Mouse (Mus musculus): Measurements from ENCODE around the gene Rpap3.

Gene Rpap3

GRCm38 (mm10) chr15:97705211-97706050, at the start of gene Rpap3:
TSS of gene Rpap3 (minus strand) at chr15:97705825.
- in situ Hi-C loops (cut with MboI; ENCODE audit: low pct_unique_long_range_greater_than_20kb in 1 of 2, low sequenced_read_pairs in 2 of 2, unreplicated experiment in 1 of 2), result no loop called here

GRCm38 (mm10) chr15:97755361-97755760, 49.7 kb upstream of the Rpap3 start:
- in situ Hi-C loops (cut with MboI; ENCODE audit: low pct_unique_long_range_greater_than_20kb in 1 of 2, low sequenced_read_pairs in 2 of 2, unreplicated experiment in 1 of 2), result no loop called here

- in situ Hi-C loops (cut with MboI; ENCODE audit: low pct_unique_long_range_greater_than_20kb in 1 of 2, low sequenced_read_pairs in 2 of 2, unreplicated experiment in 1 of 2), result no loop called here
Measured at GRCm38 (mm10) chr15:97754476-97754875, 48.9 kb upstream of the Rpap3 start.

GRCm38 (mm10) chr15:97752491-97752890, 46.9 kb upstream of the Rpap3 start:
- in situ Hi-C loops (cut with MboI; ENCODE audit: low pct_unique_long_range_greater_than_20kb in 1 of 2, low sequenced_read_pairs in 2 of 2, unreplicated experiment in 1 of 2), result no loop called here

- in situ Hi-C loops (cut with MboI; ENCODE audit: low pct_unique_long_range_greater_than_20kb in 1 of 2, low sequenced_read_pairs in 2 of 2, unreplicated experiment in 1 of 2), result no loop called here
Measured at GRCm38 (mm10) chr15:97751676-97752075, 46.1 kb upstream of the Rpap3 start.

- in situ Hi-C loops (cut with MboI; ENCODE audit: low pct_unique_long_range_greater_than_20kb in 1 of 2, low sequenced_read_pairs in 2 of 2, unreplicated experiment in 1 of 2), result no loop called here
Measured at GRCm38 (mm10) chr15:97750697-97751096, 45.1 kb upstream of the Rpap3 start.

- in situ Hi-C loops (cut with MboI; ENCODE audit: low pct_unique_long_range_greater_than_20kb in 1 of 2, low sequenced_read_pairs in 2 of 2, unreplicated experiment in 1 of 2), result no loop called here
Measured at GRCm38 (mm10) chr15:97749841-97750240, 44.2 kb upstream of the Rpap3 start.

- in situ Hi-C loops (cut with MboI; ENCODE audit: low pct_unique_long_range_greater_than_20kb in 1 of 2, low sequenced_read_pairs in 2 of 2, unreplicated experiment in 1 of 2), result no loop called here
Measured at GRCm38 (mm10) chr15:97749397-97749796, 43.8 kb upstream of the Rpap3 start.

GRCm38 (mm10) chr15:97748964-97749363, 43.3 kb upstream of the Rpap3 start:
- in situ Hi-C loops (cut with MboI; ENCODE audit: low pct_unique_long_range_greater_than_20kb in 1 of 2, low sequenced_read_pairs in 2 of 2, unreplicated experiment in 1 of 2), result no loop called here

GRCm38 (mm10) chr15:97748309-97748708, 42.7 kb upstream of the Rpap3 start:
- in situ Hi-C loops (cut with MboI; ENCODE audit: low pct_unique_long_range_greater_than_20kb in 1 of 2, low sequenced_read_pairs in 2 of 2, unreplicated experiment in 1 of 2), result no loop called here

GRCm38 (mm10) chr15:97747486-97747885, 41.9 kb upstream of the Rpap3 start:
- in situ Hi-C loops (cut with MboI; ENCODE audit: low pct_unique_long_range_greater_than_20kb in 1 of 2, low sequenced_read_pairs in 2 of 2, unreplicated experiment in 1 of 2), result no loop called here

GRCm38 (mm10) chr15:97746748-97747147, 41.1 kb upstream of the Rpap3 start:
- in situ Hi-C loops (cut with MboI; ENCODE audit: low pct_unique_long_range_greater_than_20kb in 1 of 2, low sequenced_read_pairs in 2 of 2, unreplicated experiment in 1 of 2), result no loop called here

- in situ Hi-C loops (cut with MboI; ENCODE audit: low pct_unique_long_range_greater_than_20kb in 1 of 2, low sequenced_read_pairs in 2 of 2, unreplicated experiment in 1 of 2), result no loop called here
Measured at GRCm38 (mm10) chr15:97746278-97746677, 40.7 kb upstream of the Rpap3 start.

- in situ Hi-C loops (cut with MboI; ENCODE audit: low pct_unique_long_range_greater_than_20kb in 1 of 2, low sequenced_read_pairs in 2 of 2, unreplicated experiment in 1 of 2), result no loop called here
Measured at GRCm38 (mm10) chr15:97745331-97745730, 39.7 kb upstream of the Rpap3 start.

- in situ Hi-C loops (cut with MboI; ENCODE audit: low pct_unique_long_range_greater_than_20kb in 1 of 2, low sequenced_read_pairs in 2 of 2, unreplicated experiment in 1 of 2), result no loop called here
Measured at GRCm38 (mm10) chr15:97744930-97745329, 39.3 kb upstream of the Rpap3 start.

GRCm38 (mm10) chr15:97743961-97744525, 38.4 kb upstream of the Rpap3 start:
- in situ Hi-C loops (cut with MboI; ENCODE audit: low pct_unique_long_range_greater_than_20kb in 1 of 2, low sequenced_read_pairs in 2 of 2, unreplicated experiment in 1 of 2), result no loop called here

GRCm38 (mm10) chr15:97743210-97743609, 37.6 kb upstream of the Rpap3 start:
- in situ Hi-C loops (cut with MboI; ENCODE audit: low pct_unique_long_range_greater_than_20kb in 1 of 2, low sequenced_read_pairs in 2 of 2, unreplicated experiment in 1 of 2), result no loop called here

GRCm38 (mm10) chr15:97742600-97742999, 37.0 kb upstream of the Rpap3 start:
- in situ Hi-C loops (cut with MboI; ENCODE audit: low pct_unique_long_range_greater_than_20kb in 1 of 2, low sequenced_read_pairs in 2 of 2, unreplicated experiment in 1 of 2), result no loop called here

GRCm38 (mm10) chr15:97742074-97742473, 36.4 kb upstream of the Rpap3 start:
- in situ Hi-C loops (cut with MboI; ENCODE audit: low pct_unique_long_range_greater_than_20kb in 1 of 2, low sequenced_read_pairs in 2 of 2, unreplicated experiment in 1 of 2), result no loop called here

GRCm38 (mm10) chr15:97741662-97742061, 36.0 kb upstream of the Rpap3 start:
- in situ Hi-C loops (cut with MboI; ENCODE audit: low pct_unique_long_range_greater_than_20kb in 1 of 2, low sequenced_read_pairs in 2 of 2, unreplicated experiment in 1 of 2), result no loop called here
